Mouse (Mus musculus) midbrain, embryonic 14.5 days (tissue): Measurements from ENCODE around the gene Khdc1c. TPM values are rescaled to one million over a fixed set of nuclear protein-coding genes. Genes with fewer than 3 reads are reported as not detected.

Experiments used
- ATAC-seq: fragments of 200-750 bp; cut with Nextera tagmentation; 2 replicates; pipeline ENCODE4 v1.8.0; 2017; ENCODE audit warnings: moderate number of reproducible peaks, moderate library complexity; ENCODE audit not compliant: low FRiP score, low TSS enrichment
- DNase-seq: peaks from one replicate; pipeline ENCODE4 v3.0.0-alpha.2; 2015
- H3K27ac ChIP-seq: fragments of 300-500 bp; sonication (generic); replicated peaks from 2 replicates; pipeline ENCODE4 v1.5.1; 2014; ENCODE audit warnings: mild to moderate bottlenecking, low read depth, low read length, moderate library complexity
- H3K27me3 ChIP-seq: fragments of 300-500 bp; sonication (generic); 2 replicates; pipeline ENCODE4 v1.6.1; 2014; ENCODE audit warnings: low read length, control low read depth, mixed read lengths; ENCODE audit not compliant: control insufficient read depth, insufficient read depth
- H3K36me3 ChIP-seq: fragments of 300-500 bp; sonication (generic); 2 replicates; pipeline ENCODE4 v1.6.1; 2014; ENCODE audit warnings: low read length, control low read depth; ENCODE audit not compliant: control insufficient read depth, insufficient read depth
- H3K4me1 ChIP-seq: fragments of 300-500 bp; sonication (generic); 2 replicates; pipeline ENCODE4 v1.6.1; 2014; ENCODE audit warnings: mild to moderate bottlenecking, antibody characterized with exemption, low read length, control low read depth; ENCODE audit not compliant: control insufficient read depth, insufficient read depth
- H3K4me2 ChIP-seq: fragments of 300-500 bp; sonication (generic); 2 replicates; pipeline ENCODE4 v1.6.1; 2014; ENCODE audit warnings: mild to moderate bottlenecking, low read length, moderate library complexity
- H3K4me3 ChIP-seq: fragments of 300-500 bp; sonication (generic); replicated peaks from 2 replicates; pipeline ENCODE4 v1.5.1; 2014; ENCODE audit warnings: low read depth, low read length
- H3K9ac ChIP-seq: fragments of 300-500 bp; sonication (generic); replicated peaks from 2 replicates; pipeline ENCODE4 v1.6.1; 2014; ENCODE audit warnings: mild to moderate bottlenecking, low read length, moderate library complexity
- H3K9me3 ChIP-seq: fragments of 300-500 bp; sonication (generic); 2 replicates; pipeline ENCODE4 v1.6.1; 2016; ENCODE audit warnings: low read length, control low read depth, mixed read lengths; ENCODE audit not compliant: control insufficient read depth
- WGBS: fragments of 180-500 bp; shearing (Covaris S2); extraction: QIAGEN DNeasy Blood & Tissue Kit; methylation state at CpG from one replicate; pipeline ENCODE4 v1.1.7; 2014; 5-methylcytosine and 5-hydroxymethylcytosine counted together
- polyA plus RNA-seq: library from polyadenylated mRNA; unstranded; fragments of >200 nt; fragmentation: Nextera tagmentation; extraction: Ambion mirVana; gene quantifications from 2 replicates; pipeline ENCODE4 v1.2.1, GENCODE M21; 2014

Gene Khdc1c
- polyA plus RNA-seq, 1 experiment from 2014 or later: not detected

- Histone ChIP-seq H3K4me2 (no peak overlapping the region), H3K36me3 (no peaks in the 10 kb centered on the region), H3K4me1 (no peaks in the 10 kb centered on the region), H3K9ac (no peak overlapping the region), H3K9me3 (no peaks in the 10 kb centered on the region), H3K27ac (no peak overlapping the region), H3K4me3 (no peak overlapping the region), H3K27me3 (no peaks in the 10 kb centered on the region)
- ATAC-seq (no peak), DNase-seq (no peak)
- 88% methylated on average over 2 of the region's 2 CpGs for WGBS
Observed at GRCm38 (mm10) chr1:21412197-21412555, 44.0 kb downstream of the Khdc1c start.

- peak; percentile 66 for DNase-seq
- no peak overlapping the region for H3K9ac ChIP-seq
- no peak for ATAC-seq
Observed at GRCm38 (mm10) chr1:21419370-21419769, 51.2 kb downstream of the Khdc1c start.

More at GRCm38 (mm10) chr1:21419370-21419769, 51.2 kb downstream of the Khdc1c start:
- no peaks in the 10 kb centered on the region for H3K9me3 ChIP-seq
- H3K27me3 ChIP-seq: no peaks in the 10 kb centered on the region
- H3K36me3 ChIP-seq: no peaks in the 10 kb centered on the region
- H3K4me3 ChIP-seq: no peak overlapping the region
- H3K4me1 ChIP-seq: no peaks in the 10 kb centered on the region
- no peak overlapping the region for H3K27ac ChIP-seq
- no peak overlapping the region for H3K4me2 ChIP-seq

Other genes with a start within 250 kb of the Khdc1c start
- gene Tmem14a, start 149.8 kb upstream of the Khdc1c start, polyA plus RNA-seq: 15.8 and 16.2 TPM in 2 replicates
- gene Gsta3, start 127.7 kb upstream of the Khdc1c start, polyA plus RNA-seq: 0.37 and 0.42 TPM in 2 replicates
- not detected in 2 replicates for gene Khdc1a, start 18.7 kb upstream of the Khdc1c start, polyA plus RNA-seq
- gene Khdc1b, start 15.2 kb downstream of the Khdc1c start, polyA plus RNA-seq: 0.12 TPM in 2 replicates